Mouse (Mus musculus): ENCODE measurements at regions not wholly inside any gene's neighbourhood (a gene's known extent, or its start where the extent isn't known, plus 50 kb on each side); places are given as distances from the start of the nearest gene placed in this dataset.
A peak's percentile ranks its signal among the peaks of the same experiment; 100 is the strongest.

DNA sequence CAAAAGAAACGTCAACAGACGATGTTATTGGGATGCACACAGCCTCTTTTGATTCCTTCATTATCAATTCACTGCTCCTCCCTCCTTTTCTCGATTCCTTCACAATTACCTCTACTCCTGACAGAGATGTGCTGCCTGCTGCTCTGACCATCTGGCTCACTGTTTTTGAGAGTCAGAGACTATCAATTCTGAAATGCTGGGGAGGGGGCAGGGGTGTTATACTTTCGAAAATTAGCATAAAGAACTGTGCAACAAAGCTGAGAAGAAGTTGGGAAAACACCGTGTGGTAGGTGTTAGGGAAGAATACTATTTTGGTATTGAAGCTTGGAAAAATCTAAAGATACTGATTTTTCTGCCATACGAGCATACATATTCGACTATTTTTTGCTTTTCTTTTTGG, 96.4 kb downstream of the Nedd1 start:
- TF ChIP-seq CTCF (IDR thresholded peaks at IDR 0.05) = no peak
- intact Hi-C loops (cut with DNase I) = no loop called here
- no peak overlapping the region for H3K27ac ChIP-seq
- no peak overlapping the region for H3K4me3 ChIP-seq
- DNase-seq (ENCODE audit: extremely low spot score in 1 of 2, low spot score in 2 of 2) = peak in 1 of 2 experiments; percentile 11

DNA sequence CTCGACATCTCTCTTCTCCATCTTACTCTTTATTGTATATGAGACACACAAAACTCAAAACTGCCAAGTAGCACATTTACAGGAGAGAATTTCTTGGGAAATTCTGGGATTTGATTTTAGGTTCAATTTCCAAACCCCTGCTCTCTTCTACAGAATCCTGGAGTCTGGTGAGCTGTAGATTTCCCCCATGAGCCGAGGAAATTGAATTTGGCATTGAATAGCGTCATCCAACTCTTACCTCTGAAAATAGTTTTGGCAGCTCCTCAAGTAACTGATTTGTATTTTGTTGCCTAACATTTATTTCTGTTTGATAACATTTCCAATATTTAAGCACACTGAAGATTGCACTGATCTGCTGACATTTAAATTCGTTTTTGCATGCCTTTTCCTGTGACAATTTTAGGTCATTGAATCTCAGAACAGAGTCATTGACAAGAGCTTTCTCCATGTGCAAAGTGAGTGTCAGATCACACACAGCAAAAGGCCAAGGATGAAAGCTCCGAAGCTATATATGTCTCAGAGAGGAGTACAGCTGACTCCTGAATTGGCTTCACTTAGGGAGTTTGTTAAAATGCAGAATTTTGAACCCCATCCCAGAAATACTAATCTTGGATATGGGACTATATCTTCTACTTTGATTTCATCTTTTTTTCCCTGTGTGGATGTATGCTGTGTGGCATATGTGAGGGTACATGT, 106.4 kb downstream of the Nedd1 start:
- no peak for TF ChIP-seq CTCF (IDR thresholded peaks at IDR 0.05)
- DNase-seq (ENCODE audit: extremely low spot score in 1 of 2, low spot score in 2 of 2) = no peak
- H3K27ac ChIP-seq = no peak overlapping the region
- intact Hi-C loops (cut with DNase I) = no loop called here
- H3K4me3 ChIP-seq = no peak overlapping the region

DNA sequence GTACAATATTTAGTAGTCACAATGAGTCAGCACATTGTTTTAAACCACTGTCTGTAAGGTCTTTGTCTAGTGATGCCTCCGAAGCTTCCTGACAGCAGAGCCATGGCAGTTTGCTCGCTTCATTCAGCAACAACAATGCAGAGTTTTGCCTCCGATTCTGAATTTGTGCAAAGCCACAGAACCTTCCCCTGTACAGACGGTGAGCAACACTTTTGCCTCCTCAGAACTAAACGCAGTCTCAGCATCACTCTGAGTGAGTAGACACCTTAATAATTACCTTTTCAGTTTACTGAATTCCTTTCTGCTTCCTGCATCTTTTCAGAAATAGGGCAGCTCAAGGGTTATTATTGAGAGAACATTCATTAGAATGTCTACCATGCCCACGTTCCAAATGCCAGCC, 107.9 kb downstream of the Nedd1 start:
- TF ChIP-seq CTCF (IDR thresholded peaks at IDR 0.05) = no peak
- intact Hi-C loops (cut with DNase I) = no loop called here
- H3K4me3 ChIP-seq = no peak overlapping the region

DNA sequence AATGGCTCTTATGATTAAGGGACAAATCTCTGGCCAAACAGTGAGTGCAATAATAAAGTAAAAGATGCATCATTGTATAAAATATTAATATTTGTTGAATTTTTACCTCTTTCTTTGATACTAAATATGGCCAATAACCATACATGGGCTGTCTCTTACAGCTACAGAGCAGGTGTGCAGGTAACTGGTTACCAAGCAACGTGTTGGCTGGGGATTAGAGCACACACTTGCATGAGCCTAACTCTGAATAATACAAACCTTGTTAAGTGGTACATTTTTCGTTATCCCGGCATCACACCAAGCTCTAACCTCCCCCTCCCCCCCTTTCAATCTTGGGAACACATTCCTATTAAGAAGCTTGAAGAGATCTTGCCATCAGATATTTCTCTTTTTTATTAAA, 111.2 kb downstream of the Nedd1 start:
- Histone ChIP-seq H3K4me3 (no peak overlapping the region), H3K27ac (no peak overlapping the region)
- no peak for DNase-seq (ENCODE audit: extremely low spot score in 1 of 2, low spot score in 2 of 2)
- intact Hi-C loops (cut with DNase I) = no loop called here
- no peak for TF ChIP-seq CTCF (IDR thresholded peaks at IDR 0.05)

More for the DNA sequence above, 107.9 kb downstream of the Nedd1 start:
- DNase-seq (ENCODE audit: extremely low spot score in 1 of 2, low spot score in 2 of 2) = no peak
- H3K27ac ChIP-seq = no peak overlapping the region

DNA sequence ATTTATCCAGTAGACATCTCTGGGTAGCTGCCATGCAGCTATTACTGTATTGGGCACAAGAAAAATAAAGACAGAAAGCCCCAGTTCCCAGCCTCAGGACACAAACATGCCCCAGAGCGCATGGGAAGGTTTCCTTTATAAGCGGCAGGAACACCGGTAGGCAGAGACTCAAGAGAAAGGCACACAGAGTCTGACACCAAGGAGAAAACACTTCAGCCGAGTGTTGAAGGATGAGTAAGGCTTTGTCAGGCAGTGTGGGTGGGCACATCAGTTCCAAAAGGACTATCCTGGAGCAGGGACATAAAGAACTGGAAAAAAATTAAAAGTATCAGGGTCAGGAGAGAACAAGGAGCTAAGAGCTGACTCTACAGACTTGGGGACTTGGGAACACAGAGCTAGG, 115.5 kb downstream of the Nedd1 start:
- H3K4me3 ChIP-seq = no peak overlapping the region
- DNase-seq (ENCODE audit: extremely low spot score in 1 of 2, low spot score in 2 of 2) = peak; percentile 12 to 19
- H3K27ac ChIP-seq = no peak overlapping the region
- TF ChIP-seq CTCF (IDR thresholded peaks at IDR 0.05) = no peak
- intact Hi-C loops (cut with DNase I) = no loop called here

DNA sequence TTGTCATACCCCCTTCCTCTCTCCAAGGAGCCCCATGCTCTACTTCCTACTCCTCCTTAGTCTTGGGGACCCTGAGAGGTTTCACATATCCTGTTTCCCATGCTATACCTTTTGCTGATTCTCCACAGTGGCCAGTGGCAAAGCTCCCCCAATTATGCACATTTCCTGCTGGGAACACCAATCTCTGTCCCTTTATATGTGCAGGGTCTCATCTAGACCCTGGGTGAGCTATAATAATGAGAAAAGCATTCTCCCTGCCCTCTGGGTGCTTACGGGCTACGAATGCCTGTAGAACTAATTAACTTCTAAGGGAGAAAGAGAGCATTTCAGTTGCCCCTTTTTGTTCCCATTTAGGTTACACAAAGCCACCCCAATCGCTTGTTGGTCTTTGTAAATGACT, 116.6 kb downstream of the Nedd1 start:
- intact Hi-C loops (cut with DNase I) = no loop called here
- no peak for TF ChIP-seq CTCF (IDR thresholded peaks at IDR 0.05)
- Histone ChIP-seq H3K4me3 (no peak overlapping the region), H3K27ac (no peak overlapping the region)
- DNase-seq (ENCODE audit: extremely low spot score in 1 of 2, low spot score in 2 of 2) = no peak

DNA sequence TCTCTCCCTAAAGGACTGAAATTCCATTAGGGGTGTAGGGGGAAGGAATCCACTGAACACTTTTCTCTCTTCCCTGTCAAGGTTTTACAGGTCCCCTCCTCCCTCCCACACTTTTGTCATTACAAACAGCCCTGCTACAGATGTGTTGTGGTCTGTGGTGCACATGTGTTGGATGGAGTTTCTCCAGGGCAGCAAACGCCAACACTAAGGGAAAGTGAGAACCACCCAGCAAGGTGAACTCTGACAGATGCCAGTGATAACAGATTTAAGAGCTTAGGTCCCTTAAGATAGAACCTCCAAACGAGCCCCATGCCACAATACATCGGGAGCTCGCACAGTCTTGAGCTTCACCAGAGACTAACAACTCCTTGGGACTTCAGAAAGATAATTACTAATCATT, 122.1 kb downstream of the Nedd1 start:
- DNase-seq (ENCODE audit: extremely low spot score in 1 of 2, low spot score in 2 of 2) = no peak
- Histone ChIP-seq H3K4me3 (no peak overlapping the region), H3K27ac (no peak overlapping the region)
- intact Hi-C loops (cut with DNase I) = no loop called here
- TF ChIP-seq CTCF (IDR thresholded peaks at IDR 0.05) = no peak

DNA sequence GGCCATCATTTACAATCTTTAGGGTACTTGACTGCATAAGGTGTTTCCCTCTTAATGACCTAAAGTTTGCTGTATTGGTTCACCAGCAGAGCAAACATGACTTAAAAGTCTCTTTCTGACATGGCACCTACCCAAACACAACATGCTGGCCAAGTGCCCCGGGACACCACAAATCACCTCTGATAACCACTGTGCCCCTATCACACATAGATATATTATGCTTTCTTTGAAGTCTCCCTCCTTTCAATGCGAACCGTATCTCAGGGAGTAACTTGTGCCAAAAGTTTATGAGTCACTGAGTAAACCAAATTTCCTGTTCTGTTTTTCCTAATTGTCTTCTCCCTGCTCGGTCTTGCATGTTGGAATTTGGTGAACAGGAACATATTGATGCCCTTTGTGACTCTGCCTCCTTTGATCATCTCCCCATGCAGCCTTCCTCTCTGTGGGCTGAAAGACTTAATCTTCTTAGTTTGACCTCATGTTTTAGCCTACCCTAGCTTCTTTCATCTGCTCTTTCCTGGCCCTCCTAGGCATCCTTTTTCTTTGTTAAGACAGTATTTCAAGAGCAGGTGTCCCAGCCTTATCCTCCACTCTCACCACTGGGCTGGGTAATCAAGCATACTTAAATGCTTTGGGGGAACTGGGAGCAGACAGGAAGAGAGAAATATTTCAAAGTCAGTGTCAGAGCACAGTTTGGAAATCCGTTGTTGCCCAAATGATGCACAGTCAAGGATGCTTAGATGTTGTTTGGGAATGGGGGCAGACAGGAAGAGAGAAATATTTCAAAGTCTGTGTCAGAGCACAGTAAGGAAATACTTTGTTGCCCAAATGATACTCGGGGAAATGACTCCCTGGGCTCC, 126.5 kb downstream of the Nedd1 start:
- intact Hi-C loops (cut with DNase I) = no loop called here
- TF ChIP-seq CTCF (IDR thresholded peaks at IDR 0.05) = no peak
- DNase-seq (ENCODE audit: extremely low spot score in 1 of 2, low spot score in 2 of 2) = no peak
- Histone ChIP-seq H3K4me3 (no peak overlapping the region), H3K27ac (no peak overlapping the region)

DNA sequence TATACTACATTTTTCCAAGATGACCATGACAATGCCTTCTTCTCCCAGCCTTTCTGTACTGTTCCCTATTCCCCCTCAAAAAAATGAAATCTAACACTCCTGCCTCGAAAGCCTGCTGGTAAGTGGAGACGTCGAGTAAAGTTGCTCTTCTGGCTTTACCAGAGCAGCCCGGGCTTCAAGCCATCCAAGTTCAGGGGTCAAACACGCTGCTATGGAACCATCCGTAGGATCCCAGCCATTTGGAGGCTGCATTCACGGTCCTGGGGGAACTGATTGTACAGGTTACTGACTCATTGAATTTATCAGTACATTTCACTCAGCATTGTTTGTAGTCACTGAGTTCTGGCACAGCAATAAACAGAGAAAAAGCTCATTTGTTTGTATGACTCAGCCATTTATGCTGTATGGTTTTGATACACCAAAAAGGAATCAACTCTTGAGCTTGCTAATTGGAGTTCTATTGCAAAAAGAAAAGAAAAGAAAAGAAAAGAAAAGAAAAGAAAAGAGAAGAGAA, 128.2 kb downstream of the Nedd1 start:
- H3K27ac ChIP-seq = no peak overlapping the region
- intact Hi-C loops (cut with DNase I) = no loop called here
- H3K4me3 ChIP-seq = no peak overlapping the region
- no peak for DNase-seq (ENCODE audit: extremely low spot score in 1 of 2, low spot score in 2 of 2)
- no peak for TF ChIP-seq CTCF (IDR thresholded peaks at IDR 0.05)

DNA sequence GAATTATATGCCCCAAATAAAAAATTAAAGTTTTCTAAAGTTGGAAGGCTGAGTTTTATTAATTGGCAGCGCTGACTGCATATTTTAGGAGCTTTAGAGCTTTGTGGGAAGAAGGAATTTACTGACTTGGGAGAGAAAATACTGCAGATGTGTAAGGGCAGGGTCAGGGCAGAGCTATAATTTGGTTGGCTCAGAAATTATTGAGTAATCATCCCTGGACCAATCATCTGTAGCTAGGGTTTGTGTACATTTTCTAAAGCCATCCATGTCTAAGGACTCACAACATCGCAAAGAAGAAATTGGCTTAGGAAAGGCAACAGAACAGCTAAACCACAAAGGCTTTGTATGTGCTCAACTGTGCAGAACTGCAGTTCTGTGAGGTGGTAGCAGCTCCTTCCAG, 143.3 kb downstream of the Nedd1 start:
- no peak overlapping the region for H3K27ac ChIP-seq
- DNase-seq (ENCODE audit: extremely low spot score in 1 of 2, low spot score in 2 of 2) = no peak
- intact Hi-C loops (cut with DNase I) = no loop called here
- TF ChIP-seq CTCF (IDR thresholded peaks at IDR 0.05) = no peak
- no peak overlapping the region for H3K4me3 ChIP-seq

DNA sequence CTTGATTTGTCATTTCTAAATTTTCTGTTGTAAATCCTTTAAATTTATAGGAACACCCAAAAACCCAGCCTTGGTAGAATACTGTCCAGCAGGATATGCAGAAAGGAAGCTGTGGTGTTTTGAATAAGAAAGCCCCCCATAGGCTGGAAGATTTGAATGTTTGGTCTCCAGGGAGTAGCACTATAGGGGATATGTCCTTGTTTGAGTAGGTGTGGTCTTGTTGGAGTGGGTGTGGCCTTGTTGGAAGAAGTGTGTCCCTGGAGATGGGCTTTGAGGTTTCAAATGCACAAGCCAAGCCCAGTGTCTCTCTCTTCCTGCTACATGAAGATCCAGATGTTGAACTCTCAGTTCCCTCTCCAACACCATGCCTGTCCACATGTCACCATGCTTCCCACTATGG, 151.7 kb downstream of the Nedd1 start:
- H3K4me3 ChIP-seq = no peak overlapping the region
- TF ChIP-seq CTCF (IDR thresholded peaks at IDR 0.05) = no peak
- intact Hi-C loops (cut with DNase I) = no loop called here
- no peak overlapping the region for H3K27ac ChIP-seq
- no peak for DNase-seq (ENCODE audit: extremely low spot score in 1 of 2, low spot score in 2 of 2)

DNA sequence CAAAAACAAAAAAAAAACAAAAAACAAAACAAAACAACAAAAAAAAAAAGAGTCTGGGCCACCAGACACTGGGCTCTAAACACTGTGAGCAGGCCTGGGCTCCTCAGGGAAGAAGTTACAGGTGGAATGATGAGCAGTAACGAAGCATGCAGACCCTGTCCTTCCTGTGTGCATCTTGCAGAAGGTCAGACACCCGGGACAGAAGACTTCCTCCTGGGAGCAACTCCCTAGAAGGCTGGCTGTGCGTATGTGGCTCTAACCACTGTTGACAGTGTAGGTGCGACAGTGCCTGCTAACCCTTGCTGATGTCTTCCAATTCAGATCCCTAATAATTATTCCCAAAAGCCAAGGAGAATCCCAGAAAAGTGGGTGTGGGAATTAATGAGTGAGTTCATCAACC, 164.8 kb downstream of the Nedd1 start:
- H3K27ac ChIP-seq = no peak overlapping the region

More for the DNA sequence above, 164.8 kb downstream of the Nedd1 start:
- TF ChIP-seq CTCF (IDR thresholded peaks at IDR 0.05) = no peak
- H3K4me3 ChIP-seq = no peak overlapping the region
- intact Hi-C loops (cut with DNase I) = no loop called here
- no peak for DNase-seq (ENCODE audit: extremely low spot score in 1 of 2, low spot score in 2 of 2)
